Mouse (Mus musculus) c-Kit-positive CD71-positive TER-119-negative erythroid progenitor cells, embryonic 14.5 days (primary cell): ENCODE measurements at regions not wholly inside any gene's neighbourhood (a gene's known extent, or its start where the extent isn't known, plus 50 kb on each side); places are given as distances from the start of the nearest gene placed in this dataset.
A peak's percentile ranks its signal among the peaks of the same experiment; 100 is the strongest.

Source experiments
- DNase-seq: peaks from one replicate; pipeline ENCODE4 v3.0.0-alpha.2; 2013; ENCODE audit warnings: low read depth

DNA sequence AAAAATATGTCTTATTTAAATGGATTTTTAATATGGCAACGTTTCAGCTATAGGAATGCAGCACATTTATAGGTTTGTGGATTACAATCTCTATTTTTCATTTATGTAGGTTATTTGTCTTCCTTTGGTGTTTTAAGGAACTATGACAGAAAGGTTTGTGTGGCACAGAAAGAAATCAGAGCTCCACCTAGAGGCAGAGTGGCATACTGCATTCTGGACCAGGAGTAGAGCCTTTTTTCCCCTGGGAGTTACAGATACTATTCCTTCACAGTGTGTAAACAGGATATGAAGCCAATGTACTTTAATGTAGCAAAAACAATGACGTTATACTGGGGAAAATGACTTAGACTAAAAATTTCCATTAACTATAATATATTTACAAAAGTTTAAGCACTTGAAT, 94.9 kb upstream of the St8sia4 start:
- DNase-seq, result peak; percentile 21

DNA sequence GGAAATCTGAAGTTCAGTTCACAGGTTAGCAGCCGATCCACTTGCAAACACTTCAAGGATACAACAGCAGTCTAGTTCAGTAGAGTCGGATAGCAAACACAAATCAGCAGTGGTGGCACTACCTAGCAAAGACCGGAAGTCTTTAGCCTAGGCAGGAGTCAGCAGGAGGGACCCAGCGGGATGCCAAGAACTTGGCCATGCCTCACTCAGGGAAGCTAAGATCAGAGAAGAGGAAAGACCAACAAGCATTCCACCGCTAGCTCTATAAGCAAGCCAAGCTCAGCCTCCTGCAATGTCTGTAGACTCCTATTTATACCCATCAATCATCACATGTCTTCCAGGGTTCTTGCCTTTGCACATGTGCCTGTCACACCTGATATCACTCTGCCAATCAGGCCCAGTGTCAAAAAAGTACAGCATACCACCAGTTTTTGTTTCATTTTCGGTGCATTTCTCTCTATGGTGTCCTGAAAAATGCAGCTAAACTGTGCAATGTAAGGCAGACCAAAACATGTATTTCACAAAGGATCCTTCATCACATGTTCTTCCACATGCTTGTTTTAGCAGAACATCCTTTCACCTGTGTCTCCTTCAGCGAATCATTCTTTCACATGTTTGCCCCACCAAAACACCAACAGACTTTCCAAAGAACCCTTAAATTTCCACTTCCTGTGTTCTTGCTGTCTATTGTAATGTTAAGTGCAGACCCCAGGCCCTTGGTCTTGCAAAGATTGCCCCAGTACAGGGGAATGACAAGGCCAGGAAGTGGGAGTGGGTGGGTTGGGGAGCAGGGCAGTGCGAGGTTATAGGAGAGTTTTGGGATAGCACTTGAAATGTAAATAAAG, 86.9 kb upstream of the St8sia4 start:
- no peak for DNase-seq

DNA sequence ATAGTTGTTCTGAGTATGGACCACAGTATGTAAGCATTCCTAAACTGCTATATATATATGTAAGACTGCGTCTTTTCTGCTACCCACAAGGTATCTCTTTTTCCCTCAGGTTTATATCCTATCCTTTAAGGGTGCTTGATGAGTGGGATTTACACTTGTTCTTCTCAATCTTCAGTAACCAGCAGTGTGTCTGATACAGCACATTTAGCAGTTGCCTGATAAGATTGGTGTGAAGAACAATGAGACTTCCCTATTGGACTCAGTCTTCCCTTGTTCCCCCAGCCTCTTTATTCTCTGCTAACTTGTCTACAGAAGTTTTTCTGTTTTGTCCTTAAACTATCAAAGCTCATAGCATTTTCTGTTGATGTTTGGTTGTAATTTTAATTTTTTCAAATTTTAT, 86.1 kb upstream of the St8sia4 start:
- DNase-seq, result no peak

DNA sequence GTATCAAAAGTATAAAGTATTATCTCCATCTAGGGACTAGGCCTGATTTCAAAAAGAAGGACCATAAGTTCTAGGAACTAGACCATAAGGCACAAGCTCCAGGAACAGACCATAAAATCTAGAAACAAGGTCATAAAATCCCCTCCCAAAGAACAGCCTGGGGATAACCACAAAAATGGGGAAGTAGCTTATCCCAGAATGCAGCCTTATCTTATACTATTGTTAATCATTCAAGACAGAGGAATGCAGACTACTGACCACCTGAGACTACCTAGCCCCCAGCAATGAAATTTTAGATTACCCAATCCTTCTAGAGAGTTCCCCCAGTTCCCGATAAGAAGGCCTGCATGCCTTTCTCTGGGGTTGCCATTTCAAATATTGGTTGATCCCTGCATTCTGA, 81.6 kb upstream of the St8sia4 start:
- no peak for DNase-seq

DNA sequence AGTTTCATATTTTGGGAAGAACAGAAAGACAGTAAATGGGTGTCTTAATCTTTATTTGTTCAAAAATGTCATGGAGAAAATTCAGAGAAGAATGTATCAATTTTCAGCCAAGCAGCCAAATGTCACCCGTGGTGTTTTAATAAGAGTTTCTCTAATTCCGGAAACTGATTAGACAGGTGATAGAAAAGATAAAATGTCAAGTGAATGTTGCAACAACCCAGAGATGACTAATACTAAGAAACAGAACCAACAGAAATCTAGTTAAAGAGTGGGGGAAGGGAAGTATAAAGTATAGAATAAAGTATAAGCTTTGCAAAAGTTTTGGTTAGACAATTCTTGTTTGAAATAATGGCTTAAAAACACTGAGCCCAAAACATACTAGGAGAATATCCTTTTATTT, 79.9 kb upstream of the St8sia4 start:
- peak; percentile 24 for DNase-seq

DNA sequence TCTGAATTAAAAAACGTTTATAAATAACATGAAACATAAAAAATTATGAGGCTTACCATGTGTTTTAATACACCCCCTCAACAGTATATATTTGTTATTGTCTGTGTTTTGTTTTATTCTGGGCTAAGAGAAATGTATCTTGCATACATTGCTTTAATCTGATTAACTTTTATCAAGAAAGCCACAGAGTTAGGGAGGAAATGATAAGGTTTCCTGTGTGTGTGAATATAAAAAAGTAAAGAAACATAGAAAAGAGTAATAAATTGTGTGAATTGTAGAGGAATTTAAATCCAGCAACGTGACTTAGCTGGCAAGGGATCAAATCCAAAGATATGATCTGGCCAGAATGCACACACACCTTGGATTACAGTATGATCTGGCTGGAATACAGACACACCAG, 77.1 kb upstream of the St8sia4 start:
- DNase-seq, result no peak

DNA sequence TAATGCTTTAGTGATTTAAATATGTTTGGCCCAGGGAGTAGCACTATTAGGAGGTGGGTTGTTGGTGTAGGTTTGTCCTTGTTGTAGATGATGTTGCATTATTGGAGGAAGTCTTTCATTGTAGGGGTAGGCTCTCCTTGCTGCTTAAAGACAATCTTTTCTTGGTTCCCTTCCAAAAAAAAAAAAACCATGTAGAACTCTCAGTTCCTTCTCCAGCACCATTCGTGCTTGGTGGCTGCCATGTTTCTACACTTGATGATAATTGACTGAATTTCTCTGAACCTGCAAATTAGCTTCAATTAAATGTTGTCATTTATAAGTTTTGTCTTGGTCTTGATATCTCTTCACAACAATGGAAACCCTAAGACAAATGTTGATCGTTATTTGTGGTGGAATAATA, 76.0 kb upstream of the St8sia4 start:
- DNase-seq, result no peak

DNA sequence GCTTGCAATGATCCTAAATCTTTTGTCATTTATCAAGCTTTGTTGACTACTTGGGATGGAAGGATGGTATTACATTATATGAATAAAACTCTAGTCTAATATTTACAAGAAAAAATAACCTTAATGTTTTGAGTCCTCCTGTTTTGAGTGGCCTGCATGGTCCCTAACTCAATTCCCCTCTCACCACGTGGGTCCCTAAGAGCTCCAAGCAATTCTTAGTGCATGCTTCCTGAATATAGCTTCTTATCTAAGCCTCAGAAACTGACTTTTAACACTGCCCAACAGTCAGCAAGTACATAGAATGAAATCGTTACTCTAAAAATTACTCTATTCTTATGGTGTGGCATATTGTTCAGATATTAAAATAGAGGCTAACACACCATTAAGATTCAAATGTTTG, 52.1 kb upstream of the St8sia4 start:
- no peak for DNase-seq

DNA sequence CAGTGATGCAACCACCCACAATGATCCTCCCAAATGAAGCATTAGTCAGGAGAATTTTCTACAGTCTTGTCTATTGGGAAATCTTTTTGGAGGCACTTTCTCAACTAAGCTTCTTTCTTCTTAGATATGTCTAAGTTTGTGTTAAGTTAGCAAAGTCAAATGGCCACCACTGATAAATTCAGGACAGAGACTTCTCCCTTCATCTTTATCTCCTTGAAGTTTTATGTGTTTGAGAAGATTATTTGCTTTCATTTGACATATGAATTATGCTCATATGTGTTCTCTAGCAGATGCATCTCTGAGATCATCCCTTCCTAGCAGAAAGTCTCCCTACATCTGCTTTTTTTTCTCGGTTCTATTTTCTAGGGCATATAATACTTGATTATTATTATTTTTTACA, 51.4 kb upstream of the St8sia4 start:
- no peak for DNase-seq
